Mouse (Mus musculus): ENCODE results near the gene Upf1.

DNA sequence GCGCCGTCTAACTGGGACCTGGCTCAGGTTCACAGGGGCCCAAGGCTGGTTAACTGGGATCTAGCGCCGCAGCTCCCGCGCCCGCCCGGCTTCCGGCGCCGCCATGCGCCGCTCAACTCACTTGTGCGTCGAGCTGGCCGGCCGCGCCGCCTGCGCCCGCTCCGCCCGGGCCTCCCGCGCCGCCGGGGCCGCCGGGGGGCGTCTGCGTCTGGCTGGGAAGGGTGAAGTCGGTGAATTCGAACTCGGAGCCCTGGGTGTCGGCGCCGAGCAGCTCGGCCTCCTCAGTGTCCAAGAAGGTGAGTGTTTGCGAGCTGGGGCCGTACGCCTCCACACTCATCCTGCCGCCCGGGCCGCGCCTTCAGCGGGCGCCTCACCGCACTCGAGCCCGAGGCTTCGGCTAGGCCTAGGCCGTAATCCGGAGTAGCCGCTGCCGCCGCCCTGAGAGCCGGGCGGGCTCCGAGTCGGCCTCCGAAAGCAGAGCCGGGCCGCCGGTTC is 374 bp downstream of the Upf1 start:
- TF ChIP-seq CTCF (IDR thresholded peaks at IDR 0.05) = no peak
- TF ChIP-seq EP300 (IDR thresholded peaks at IDR 0.05) = no peak
